Mouse (Mus musculus) spleen, postnatal 4 days (tissue): Measurements from ENCODE around the gene Vma21-ps.
"Not testable (repeated sequence)": the region's sequence is repeated elsewhere in the genome, so short reads cannot be mapped to it uniquely, and the experiment has no call there.

Source experiments
- DNase-seq, 2 experiments: peaks; one replicate each; pipeline ENCODE4 v3.0.0; 2022; ENCODE audit warnings: low spot score in 2 of 2

The Vma21-ps gene

GRCm38 (mm10) chr4:52497144-52497543, at the start of gene Vma21-ps:
Gene Vma21-ps, minus strand, starts transcription at chr4:52497244.
- DNase-seq = not testable (repeated sequence)

- DNase-seq = no peak
Measured at GRCm38 (mm10) chr4:52543001-52543400, 46.0 kb upstream of the Vma21-ps start.

- no peak for DNase-seq
Measured at GRCm38 (mm10) chr4:52530636-52531035, 33.6 kb upstream of the Vma21-ps start.

GRCm38 (mm10) chr4:52526464-52526863, 29.4 kb upstream of the Vma21-ps start:
- DNase-seq = no peak

- DNase-seq = no peak
Measured at GRCm38 (mm10) chr4:52519301-52519700, 22.3 kb upstream of the Vma21-ps start.

DNA sequence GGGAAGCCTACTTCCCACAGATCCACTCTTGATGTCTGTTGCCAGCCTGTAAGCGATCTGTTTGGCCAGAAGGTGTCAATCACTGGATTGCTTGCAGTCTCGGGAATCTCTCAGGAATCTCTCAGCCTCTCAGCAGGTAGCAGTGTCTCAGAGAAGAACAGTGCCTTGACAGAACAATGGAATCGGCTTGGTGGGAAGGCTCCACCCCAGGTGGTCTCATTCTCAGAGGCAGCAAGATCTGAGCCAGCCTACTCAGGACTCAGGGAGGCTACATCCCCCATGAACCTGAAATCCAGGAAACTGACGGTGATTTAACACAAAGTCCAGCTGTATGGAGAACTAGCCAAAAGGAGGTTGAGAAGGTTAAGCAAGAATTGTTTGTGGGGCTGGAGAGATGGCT, 20.5 kb upstream of the Vma21-ps start:
- no peak for DNase-seq

- DNase-seq = no peak
Measured at GRCm38 (mm10) chr4:52487486-52487885, 9.6 kb downstream of the Vma21-ps start.

GRCm38 (mm10) chr4:52473431-52473830, 23.6 kb downstream of the Vma21-ps start:
- no peak for DNase-seq

- no peak for DNase-seq
Measured at GRCm38 (mm10) chr4:52461321-52461720, 35.7 kb downstream of the Vma21-ps start.

DNA sequence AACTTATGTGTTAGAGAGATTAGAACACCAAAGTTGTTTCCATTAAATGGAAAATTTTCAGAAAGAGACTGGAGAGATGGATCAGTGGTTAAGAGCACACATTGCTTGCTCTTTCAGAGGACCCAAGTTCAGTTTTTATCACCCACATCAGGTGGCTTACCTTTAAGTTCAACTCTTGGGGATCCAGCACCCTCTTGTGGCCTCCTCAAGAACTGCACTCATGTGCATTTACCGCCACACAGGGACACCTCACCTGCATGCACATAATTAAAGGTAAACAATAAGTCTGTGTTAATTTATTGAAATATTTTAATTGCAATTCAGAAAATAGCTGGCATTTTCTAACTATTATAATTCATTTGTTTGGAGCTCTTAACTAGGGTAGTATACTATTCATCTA, 37.3 kb downstream of the Vma21-ps start:
- no peak for DNase-seq
